Mouse (Mus musculus): ENCODE data around the gene Ahcyl2. TPM values are rescaled to one million over a fixed set of nuclear protein-coding genes. Genes with fewer than 3 reads are reported as not detected.

Gene Ahcyl2
- total and polyA plus RNA-seq, 3 experiments: 50.0 to 204 (median 184) TPM

DNA sequence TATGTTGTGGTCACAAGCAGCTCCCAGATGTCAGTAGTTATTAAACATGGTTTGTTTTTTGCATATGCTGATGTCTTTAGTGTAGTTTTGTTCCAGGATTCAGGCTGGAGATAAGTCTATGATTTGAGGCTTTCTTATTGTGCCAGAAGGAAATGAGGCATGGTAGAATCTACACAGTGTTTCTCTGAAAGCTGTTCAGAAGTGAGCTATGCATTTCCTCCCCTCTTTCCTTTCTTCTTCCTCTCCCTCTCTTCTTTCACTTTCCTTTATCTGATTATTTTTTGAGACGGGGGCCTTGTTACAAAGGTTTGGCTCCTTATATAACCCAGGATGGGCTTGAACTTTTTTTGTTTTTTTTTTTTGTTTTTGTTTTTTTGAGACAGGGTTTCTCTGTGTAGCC, 25.7 kb downstream of the Ahcyl2 start:
- no peaks in the 10 kb centered on the region for H3K27me3 ChIP-seq (replicated peaks)
- in situ Hi-C loops (cut with MboI; ENCODE audit: low pct_ligation_motif_present, low pct_unique_long_range_greater_than_20kb, low sequenced_read_pairs) (no loop called here), dilution Hi-C loops (cut with MboI; ENCODE audit: extremely low pct_ligation_motif_present, extremely low pct_unique_long_range_greater_than_20kb, low sequenced_read_pairs) (no loop called here)
- no peak overlapping the region for H3K4me3 ChIP-seq (replicated peaks in 1 of 3; ENCODE audit: low read depth in 2 of 3, low read length in 2 of 3, poor library complexity in 1 of 3)
- no peak for TF ChIP-seq USF1 (IDR thresholded peaks at IDR 0.05; ENCODE audit: low read depth, low read length)
- no peak for TF ChIP-seq ZMIZ1 (IDR thresholded peaks at IDR 0.05; ENCODE audit: low read depth, low read length)
- TF ChIP-seq ETS1 (conservative IDR thresholded peaks at IDR 0.05; ENCODE audit: low read depth, low read length): 0 out of 2 replicates have a peak, but pooled peaks have one; percentile 11
- 0 out of 2 replicates have a peak, but pooled peaks have one; percentile 40 for TF ChIP-seq CHD1 (IDR thresholded peaks at IDR 0.05; ENCODE audit: low read depth, low read length)
- no peak overlapping the region; the same call in 1 of the 2 replicates for H3K9ac ChIP-seq (ENCODE audit: insufficient read depth, low read depth)
- DNase-seq (ENCODE audit: extremely low read depth): no peak
- peaks cover 0 to 3% of the 10 kb centered on the region in 2 experiments for H3K36me3 ChIP-seq (replicated peaks in 1 of 2; ENCODE audit: control insufficient read depth in 1 of 2, insufficient read depth in 1 of 2, low read length in 1 of 2)
- peak overlapping the region; percentile 61 for H3K4me2 ChIP-seq (ENCODE audit: insufficient read depth, low read depth, poor library complexity, severe bottlenecking)
- no peaks in the 10 kb centered on the region for H3K9me3 ChIP-seq (replicated peaks; ENCODE audit: low read length)
- H3K27ac ChIP-seq (ENCODE audit: insufficient read depth, low read depth): no peak overlapping the region
- peaks cover 6% of the 10 kb centered on the region; the same call in 1 of the 2 replicates for H3K79me2 ChIP-seq (replicated peaks; ENCODE audit: control insufficient read depth, extremely low read depth, insufficient read depth, poor library complexity, severe bottlenecking)
- peaks cover 5 to 53% of the 10 kb centered on the region in 2 experiments; a peak in 3 of 4 replicates for H3K4me1 ChIP-seq (ENCODE audit: control insufficient read depth in 1 of 2, insufficient read depth in 2 of 2)

DNA sequence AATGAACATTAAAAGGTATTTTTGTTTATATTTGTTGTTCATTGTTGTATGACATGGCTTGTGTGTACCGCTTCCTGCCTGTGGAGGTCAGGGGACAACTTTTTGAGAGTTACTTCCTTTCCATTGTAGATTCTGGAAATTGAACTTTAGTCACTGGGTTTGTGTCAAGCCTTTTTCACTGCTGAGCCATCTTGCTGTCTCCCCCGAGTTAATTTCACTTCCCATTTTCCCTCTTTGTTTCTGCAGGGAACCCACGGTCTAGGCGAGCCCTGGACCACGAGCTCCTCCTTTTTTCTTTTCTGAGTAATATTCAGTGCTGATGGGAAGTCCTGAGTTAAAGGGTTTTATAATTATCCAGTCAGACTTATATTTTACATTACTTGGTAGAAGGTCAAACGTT, 26.8 kb downstream of the Ahcyl2 start:
- TF ChIP-seq MYC (IDR thresholded peaks at IDR 0.05; ENCODE audit: low read depth, low read length) (no peak), E2F4 (IDR thresholded peaks at IDR 0.05; ENCODE audit: insufficient replicate concordance, low read depth, low read length) (no peak), NELFE (IDR thresholded peaks at IDR 0.05; ENCODE audit: low read depth, low read length) (no peak), SIN3A (IDR thresholded peaks at IDR 0.05; ENCODE audit: low read length) (no peak), ELF1 (IDR thresholded peaks at IDR 0.05; ENCODE audit: low read depth, low read length) (no peak), KAT2A (IDR thresholded peaks at IDR 0.05; ENCODE audit: insufficient replicate concordance, low read length) (no peak), MAZ (IDR thresholded peaks at IDR 0.05; ENCODE audit: low read depth, low read length) (no peak), TBP (conservative IDR thresholded peaks at IDR 0.05; ENCODE audit: low read depth, low read length) (0 out of 2 replicates have a peak, but pooled peaks have one; percentile 12), TCF12 (IDR thresholded peaks at IDR 0.05; ENCODE audit: low read depth, low read length) (no peak), JUN (IDR thresholded peaks at IDR 0.05; ENCODE audit: insufficient read depth, low read depth, low read length) (no peak), ZKSCAN1 (IDR thresholded peaks at IDR 0.05; ENCODE audit: borderline replicate concordance, low read depth, low read length) (no peak), USF1 (IDR thresholded peaks at IDR 0.05; ENCODE audit: low read depth, low read length) (no peak), MXI1 (IDR thresholded peaks at IDR 0.05; ENCODE audit: low read depth, low read length) (no peak), ZMIZ1 (IDR thresholded peaks at IDR 0.05; ENCODE audit: low read depth, low read length) (no peak), UBTF (IDR thresholded peaks at IDR 0.05; ENCODE audit: low read depth, low read length) (no peak), ETS1 (conservative IDR thresholded peaks at IDR 0.05; ENCODE audit: low read depth, low read length) (0 out of 2 replicates have a peak, but pooled peaks have one; percentile 40), IRF4 (IDR thresholded peaks at IDR 0.05; ENCODE audit: low read depth, low read length) (peak; percentile 89), EP300 (IDR thresholded peaks at IDR 0.05; ENCODE audit: low read length) (peak; percentile 89), JUND (conservative IDR thresholded peaks at IDR 0.05; ENCODE audit: low read depth, low read length) (0 out of 2 replicates have a peak, but pooled peaks have one; percentile 10), POLR2AphosphoS2 (IDR thresholded peaks at IDR 0.05; ENCODE audit: low read depth, low read length) (no peak), MEF2A (IDR thresholded peaks at IDR 0.05; ENCODE audit: borderline replicate concordance, low read depth, low read length) (no peak), MAFK (IDR thresholded peaks at IDR 0.05; ENCODE audit: insufficient replicate concordance, low read length) (no peak), RAD21 (IDR thresholded peaks at IDR 0.05; ENCODE audit: low read depth, low read length) (no peak; the same call in none of the 2 replicates), CHD2 (IDR thresholded peaks at IDR 0.05; ENCODE audit: low read length) (no peak; the same call in 1 of the 2 replicates), ZNF384 (IDR thresholded peaks at IDR 0.05; ENCODE audit: low read depth, low read length) (no peak), BHLHE40 (IDR thresholded peaks at IDR 0.05; ENCODE audit: low read depth, low read length) (no peak), CTCF (conservative IDR thresholded peaks at IDR 0.05 in 1 of 2, IDR thresholded peaks at IDR 0.05 in 1 of 2; ENCODE audit: low read depth in 2 of 2, low read length in 2 of 2) (peak in 1 of 2 experiments; percentile 15; a peak in 1 of 4 replicates), SMC3 (IDR thresholded peaks at IDR 0.05; ENCODE audit: low read depth, low read length) (no peak)
- H3K9me3 ChIP-seq (replicated peaks; ENCODE audit: low read length): no peaks in the 10 kb centered on the region
- H3K9ac ChIP-seq (ENCODE audit: insufficient read depth, low read depth): no peak overlapping the region
- H3K4me3 ChIP-seq (replicated peaks in 1 of 3; ENCODE audit: low read depth in 2 of 3, low read length in 2 of 3, poor library complexity in 1 of 3): no peak overlapping the region
- H3K27ac ChIP-seq (ENCODE audit: insufficient read depth, low read depth): peak overlapping the region; percentile 31; the same call in 1 of the 2 replicates
- peak overlapping the region; percentile 67 for H3K4me2 ChIP-seq (ENCODE audit: insufficient read depth, low read depth, poor library complexity, severe bottlenecking)
- peak; percentile 76 for DNase-seq (ENCODE audit: extremely low read depth)
- peaks cover 5 to 59% of the 10 kb centered on the region in 2 experiments; a peak in 3 of 4 replicates for H3K4me1 ChIP-seq (ENCODE audit: control insufficient read depth in 1 of 2, insufficient read depth in 2 of 2)
- dilution Hi-C loops (cut with MboI; ENCODE audit: extremely low pct_ligation_motif_present, extremely low pct_unique_long_range_greater_than_20kb, low sequenced_read_pairs) (no loop called here), in situ Hi-C loops (cut with MboI; ENCODE audit: low pct_ligation_motif_present, low pct_unique_long_range_greater_than_20kb, low sequenced_read_pairs) (no loop called here)
- peaks cover 0 to 9% of the 10 kb centered on the region in 2 experiments for H3K36me3 ChIP-seq (replicated peaks in 1 of 2; ENCODE audit: control insufficient read depth in 1 of 2, insufficient read depth in 1 of 2, low read length in 1 of 2)
- no peaks in the 10 kb centered on the region for H3K27me3 ChIP-seq (replicated peaks)
- peaks cover 6% of the 10 kb centered on the region; the same call in 1 of the 2 replicates for H3K79me2 ChIP-seq (replicated peaks; ENCODE audit: control insufficient read depth, extremely low read depth, insufficient read depth, poor library complexity, severe bottlenecking)

Measured in CH12.LX (cell line).